Mouse (Mus musculus): Measurements from ENCODE around the gene Cd300ld5.
"Not testable (repeated sequence)": the region's sequence is repeated elsewhere in the genome, so short reads cannot be mapped to it uniquely, and the experiment has no call there.

Gene Cd300ld5

GRCm38 (mm10) chr11:115037669-115038068 is at the start of gene Cd300ld5:
Gene Cd300ld5 (minus strand): TSS chr11:115037769.
- DNase-seq (ENCODE audit: low spot score) = not testable (repeated sequence)

- DNase-seq (ENCODE audit: low spot score) = no peak
Observed at GRCm38 (mm10) chr11:115086213-115086612, 48.6 kb upstream of the Cd300ld5 start.

GRCm38 (mm10) chr11:115085064-115085463 is 47.5 kb upstream of the Cd300ld5 start:
- DNase-seq (ENCODE audit: low spot score) = no peak

GRCm38 (mm10) chr11:115084595-115084994 is 47.0 kb upstream of the Cd300ld5 start:
- no peak for DNase-seq (ENCODE audit: low spot score)

GRCm38 (mm10) chr11:115083376-115084139 is 46.0 kb upstream of the Cd300ld5 start:
- peak; percentile 65 for DNase-seq (ENCODE audit: low spot score)

- no peak for DNase-seq (ENCODE audit: low spot score)
Observed at GRCm38 (mm10) chr11:115082196-115082595, 44.6 kb upstream of the Cd300ld5 start.

- no peak for DNase-seq (ENCODE audit: low spot score)
Observed at GRCm38 (mm10) chr11:115081373-115081772, 43.8 kb upstream of the Cd300ld5 start.

GRCm38 (mm10) chr11:115080886-115081285 is 43.3 kb upstream of the Cd300ld5 start:
- peak; percentile 26 for DNase-seq (ENCODE audit: low spot score)

GRCm38 (mm10) chr11:115078680-115079079 is 41.1 kb upstream of the Cd300ld5 start:
- DNase-seq (ENCODE audit: low spot score) = no peak

GRCm38 (mm10) chr11:115077436-115077835 is 39.9 kb upstream of the Cd300ld5 start:
- DNase-seq (ENCODE audit: low spot score) = no peak

GRCm38 (mm10) chr11:115075859-115076258 is 38.3 kb upstream of the Cd300ld5 start:
- DNase-seq (ENCODE audit: low spot score) = no peak

GRCm38 (mm10) chr11:115075407-115075806 is 37.8 kb upstream of the Cd300ld5 start:
- DNase-seq (ENCODE audit: low spot score) = no peak

- DNase-seq (ENCODE audit: low spot score) = no peak
Observed at GRCm38 (mm10) chr11:115073002-115073401, 35.4 kb upstream of the Cd300ld5 start.

- no peak for DNase-seq (ENCODE audit: low spot score)
Observed at GRCm38 (mm10) chr11:115071631-115072294, 34.2 kb upstream of the Cd300ld5 start.

- DNase-seq (ENCODE audit: low spot score) = no peak
Observed at GRCm38 (mm10) chr11:115071015-115071551, 33.5 kb upstream of the Cd300ld5 start.

GRCm38 (mm10) chr11:115066768-115067167 is 29.2 kb upstream of the Cd300ld5 start:
- DNase-seq (ENCODE audit: low spot score) = no peak

GRCm38 (mm10) chr11:115062077-115062476 is 24.5 kb upstream of the Cd300ld5 start, which contains the start of gene Cd300e:
Gene Cd300e (minus strand): TSS chr11:115062177.
- DNase-seq (ENCODE audit: low spot score) = no peak

- no peak for DNase-seq (ENCODE audit: low spot score)
Observed at GRCm38 (mm10) chr11:115059797-115060196, 22.2 kb upstream of the Cd300ld5 start.

GRCm38 (mm10) chr11:115058701-115059100 is 21.1 kb upstream of the Cd300ld5 start:
- peak; percentile 50 for DNase-seq (ENCODE audit: low spot score)

GRCm38 (mm10) chr11:115054537-115054936 is 17.0 kb upstream of the Cd300ld5 start:
- no peak for DNase-seq (ENCODE audit: low spot score)

GRCm38 (mm10) chr11:115052991-115053390 is 15.4 kb upstream of the Cd300ld5 start:
- DNase-seq (ENCODE audit: low spot score) = no peak

- DNase-seq (ENCODE audit: low spot score) = peak; percentile 56
Observed at GRCm38 (mm10) chr11:115052206-115052605, 14.6 kb upstream of the Cd300ld5 start.

- DNase-seq (ENCODE audit: low spot score) = no peak
Observed at GRCm38 (mm10) chr11:115049282-115049895, 11.8 kb upstream of the Cd300ld5 start.
